Mouse (Mus musculus) left cerebral cortex, adult 18-20 months (tissue): Measurements from ENCODE around the gene Filip1. TPM values are rescaled to one million over a fixed set of nuclear protein-coding genes. Genes with fewer than 3 reads are reported as not detected.
A peak's percentile ranks its signal among the peaks of the same experiment; 100 is the strongest.

Source experiments
- DNase-seq, 2 experiments: peaks; one replicate each; pipeline ENCODE4 v3.0.0; 2021 to 2022; ENCODE audit warnings: low spot score in 2 of 2, mixed read lengths in 1 of 2
- total RNA-seq, 2 experiments: library from RNA; stranded (reverse); gene quantifications; 2 replicates each; pipeline ENCODE4 v1.2.3; 2021

The Filip1 gene
- total RNA-seq, 2 experiments from 2014 or later = 18.2 to 19.9 TPM

DNA sequence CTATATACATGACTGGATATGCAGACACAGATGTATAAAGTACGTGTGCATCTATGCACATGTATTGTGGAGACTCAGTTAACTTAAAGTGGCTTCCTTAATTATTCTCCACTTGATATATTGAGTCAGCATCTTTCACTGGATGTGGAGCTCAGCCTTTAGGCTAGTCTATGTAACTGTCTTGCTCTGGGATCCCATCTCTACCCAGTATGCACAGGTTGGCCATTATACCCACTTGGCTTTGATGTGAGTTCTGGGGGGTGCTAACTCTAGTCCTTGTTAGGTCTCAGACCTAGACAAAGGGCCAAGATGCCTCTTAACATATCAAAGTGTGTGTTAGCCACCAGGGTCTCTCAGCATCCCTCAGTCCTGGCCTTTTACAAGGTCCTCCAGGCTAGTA lies 181.4 kb downstream of the Filip1 start:
- no peak for DNase-seq

- no peak for DNase-seq
These were observed 181.8 kb downstream of the Filip1 start for GRCm38 (mm10) chr9:79830874-79831273.

- DNase-seq = no peak
These were observed 182.5 kb downstream of the Filip1 start for GRCm38 (mm10) chr9:79829842-79830800.

- no peak for DNase-seq
These were observed 185.6 kb downstream of the Filip1 start for GRCm38 (mm10) chr9:79827072-79827471.

- no peak for DNase-seq
These were observed 187.1 kb downstream of the Filip1 start for GRCm38 (mm10) chr9:79825526-79825925.

- DNase-seq = no peak
These were observed 188.8 kb downstream of the Filip1 start for GRCm38 (mm10) chr9:79823856-79824255.

DNA sequence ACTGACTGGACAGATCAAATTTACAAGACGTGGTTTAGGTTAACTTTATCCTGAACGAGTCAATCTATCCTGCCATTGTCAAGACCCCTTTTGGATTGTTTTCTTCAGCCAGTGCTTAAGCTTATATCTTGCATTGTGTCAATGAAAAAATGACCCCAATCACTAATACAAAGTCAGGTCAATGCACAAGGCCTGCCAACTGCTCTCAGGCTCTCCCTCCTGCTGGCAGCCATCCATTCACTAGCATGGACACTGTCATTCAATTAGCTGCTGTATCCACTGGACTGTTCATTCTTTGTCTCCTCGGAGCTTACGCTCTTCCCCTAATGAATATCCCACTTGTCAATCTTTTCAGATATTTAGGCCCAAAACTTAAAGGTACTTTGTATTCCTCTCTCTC lies 189.2 kb downstream of the Filip1 start:
- no peak for DNase-seq

DNA sequence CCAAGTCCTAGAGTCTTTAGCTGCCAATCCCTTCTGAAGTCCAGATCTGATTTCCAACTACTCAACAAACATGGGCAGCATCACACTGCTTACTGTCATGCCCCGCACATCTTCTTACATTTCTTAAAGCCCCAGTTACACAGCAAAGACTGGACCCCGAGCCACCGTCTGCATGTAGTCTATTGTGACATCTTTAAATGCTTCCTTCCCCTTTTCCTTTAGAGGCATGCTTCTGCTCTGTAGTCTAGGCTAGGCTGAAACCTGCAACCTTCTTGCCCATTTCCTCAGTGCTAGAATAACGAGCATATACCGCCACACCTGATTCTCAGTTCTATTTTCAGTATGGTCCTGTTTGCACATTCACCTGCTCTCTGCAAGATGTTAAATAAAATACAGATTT lies 196.2 kb downstream of the Filip1 start:
- no peak for DNase-seq

GRCm38 (mm10) chr9:79816013-79816412 lies 196.6 kb downstream of the Filip1 start:
- DNase-seq = no peak

- DNase-seq = no peak
These were observed 198.1 kb downstream of the Filip1 start for GRCm38 (mm10) chr9:79814592-79814991.

DNA sequence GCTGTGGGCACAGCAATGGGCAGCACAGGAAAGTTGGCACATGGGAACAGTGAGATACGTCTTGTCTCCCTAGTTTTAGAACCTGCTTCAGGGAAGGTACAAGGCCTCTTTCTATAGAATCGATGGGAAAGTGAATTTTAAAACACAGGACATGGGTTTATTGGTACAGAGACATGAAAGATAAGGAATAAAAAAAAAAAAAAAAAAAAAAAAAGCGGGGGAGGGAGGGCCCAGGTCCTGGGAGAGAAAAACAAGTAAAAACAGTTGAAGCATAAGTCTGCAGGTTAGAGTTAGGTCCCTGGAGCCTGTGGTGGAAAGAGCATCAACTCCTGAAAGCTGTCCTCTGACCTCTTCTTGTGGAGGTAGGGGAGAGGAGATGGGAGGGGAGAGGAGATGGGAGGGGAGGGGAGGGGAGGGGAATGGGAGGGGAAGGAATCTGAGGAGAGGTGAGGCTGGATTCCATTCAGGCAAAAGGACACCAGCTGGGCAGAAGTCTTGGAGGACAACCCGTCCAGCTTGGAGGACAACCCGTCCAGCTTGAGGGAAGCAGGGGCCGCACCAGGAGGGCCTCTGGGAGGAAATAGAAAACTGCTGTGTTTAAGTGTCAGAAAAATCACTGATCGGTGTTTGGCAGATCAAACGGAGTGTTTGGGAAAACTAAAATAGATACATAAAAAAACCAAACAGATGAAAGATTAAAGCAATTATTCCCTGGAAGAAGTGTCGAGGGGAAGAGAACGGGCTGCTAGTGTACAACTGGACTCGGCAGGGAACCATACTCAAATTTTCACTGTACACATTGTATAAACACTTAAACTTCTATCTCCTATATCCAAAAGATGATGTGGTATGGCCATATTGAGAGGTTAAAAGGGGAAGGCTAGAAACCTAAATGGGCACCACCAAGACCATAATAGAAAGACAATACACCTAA lies 201.4 kb downstream of the Filip1 start:
- DNase-seq = no peak

- DNase-seq = no peak
These were observed 202.1 kb downstream of the Filip1 start for GRCm38 (mm10) chr9:79810534-79810933.

DNA sequence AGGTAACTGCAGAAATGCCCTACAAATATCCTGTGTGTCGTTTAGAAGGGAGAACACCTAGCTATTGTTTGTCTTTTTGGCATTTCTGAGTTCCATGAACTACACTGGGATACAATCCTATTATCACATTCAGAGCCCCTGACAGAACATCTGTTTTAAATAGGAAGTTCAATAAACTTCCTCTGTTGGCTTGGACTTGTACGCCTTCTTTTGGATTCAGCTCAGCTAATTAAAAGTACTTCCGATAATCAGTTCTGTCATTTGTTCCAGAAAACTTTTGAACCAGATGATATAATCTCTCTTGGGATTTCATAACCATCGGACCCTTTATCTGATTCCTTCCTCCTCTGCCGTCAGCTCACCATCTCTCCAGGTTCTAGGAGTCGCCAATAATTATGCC lies 203.2 kb downstream of the Filip1 start:
- no peak for DNase-seq

- DNase-seq = no peak
These were observed 205.5 kb downstream of the Filip1 start for GRCm38 (mm10) chr9:79807178-79807577.

- peak in 1 of 2 experiments; percentile 25 for DNase-seq
These were observed 206.2 kb downstream of the Filip1 start for GRCm38 (mm10) chr9:79806317-79807075.

DNA sequence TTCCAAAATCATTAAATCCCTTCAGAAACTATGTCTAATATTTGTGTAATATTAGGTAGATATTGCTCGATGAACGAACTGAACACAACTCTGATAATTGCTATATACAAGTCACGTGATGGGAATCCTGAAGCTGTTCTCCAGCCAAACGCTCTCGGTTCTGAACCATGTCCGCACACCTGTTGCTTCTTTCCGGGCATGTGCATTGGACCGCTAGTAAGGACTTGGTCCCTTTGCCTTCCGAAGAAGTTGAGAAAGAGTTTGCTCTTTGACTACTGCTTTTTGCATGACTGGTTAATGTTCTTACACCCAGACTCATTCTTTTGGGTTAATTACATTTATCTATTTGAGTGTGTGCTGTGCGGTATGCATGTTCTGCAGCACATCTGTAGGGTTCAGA lies 207.2 kb downstream of the Filip1 start:
- DNase-seq = no peak

- no peak for DNase-seq
These were observed 216.1 kb downstream of the Filip1 start for GRCm38 (mm10) chr9:79796461-79797135.

GRCm38 (mm10) chr9:79795076-79795475 lies 217.6 kb downstream of the Filip1 start:
- DNase-seq = no peak

DNA sequence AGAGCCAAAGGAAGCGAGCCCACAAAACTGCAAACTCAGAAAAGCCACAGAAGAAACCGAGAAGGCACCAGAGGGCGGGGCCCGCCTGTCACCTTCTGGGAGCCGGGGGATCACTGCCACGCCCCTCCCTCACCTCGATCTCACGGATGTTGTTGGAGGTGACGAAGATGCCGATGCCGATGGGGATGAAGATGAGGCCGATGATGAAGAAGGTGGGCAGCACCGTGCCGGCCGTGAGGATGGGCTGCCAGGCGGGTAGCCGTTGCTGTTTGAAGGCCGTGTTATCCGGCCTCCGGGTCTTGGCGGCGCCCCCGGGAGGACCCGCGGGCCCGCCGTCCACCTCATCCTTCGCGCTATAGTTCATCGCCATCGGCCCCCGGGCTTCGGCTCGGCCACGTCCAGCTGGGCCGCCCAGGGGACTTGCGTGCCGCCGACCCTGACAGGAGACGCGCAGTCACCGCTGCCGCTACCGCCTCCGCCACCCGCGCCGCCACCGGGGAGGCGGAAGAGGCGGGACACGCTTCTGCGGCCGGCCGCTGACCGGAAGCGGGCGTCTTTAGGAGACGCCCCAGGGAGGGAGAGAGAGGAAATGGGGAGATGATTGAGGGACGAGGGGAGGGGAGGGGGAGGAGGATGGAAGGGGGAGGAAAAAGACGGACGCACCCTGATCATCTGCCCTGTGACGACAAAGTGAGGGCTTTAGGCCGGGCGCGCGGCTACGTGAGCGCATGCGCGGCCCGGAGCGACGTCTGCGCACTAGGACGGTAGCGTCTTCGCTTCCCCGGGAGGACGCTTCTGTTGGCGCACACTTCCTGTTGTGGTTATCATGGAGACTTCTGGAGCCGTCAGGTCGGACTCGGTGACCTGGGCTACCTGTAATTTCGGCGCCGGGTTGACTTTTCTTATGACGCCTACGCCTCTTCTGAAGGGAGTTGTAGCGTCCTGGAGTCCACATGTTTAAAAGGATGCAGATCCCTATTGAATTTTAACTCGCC lies 219.5 kb downstream of the Filip1 start, which contains the start of gene Tmem30a:
Gene Tmem30a, minus strand, starts transcription at position 667 of the 995 bp plus-strand sequence.
- peak; percentile 93 to 94 for DNase-seq
